ENCODE assay signal across 11 mouse cellular contexts in the genomic region with DNA sequence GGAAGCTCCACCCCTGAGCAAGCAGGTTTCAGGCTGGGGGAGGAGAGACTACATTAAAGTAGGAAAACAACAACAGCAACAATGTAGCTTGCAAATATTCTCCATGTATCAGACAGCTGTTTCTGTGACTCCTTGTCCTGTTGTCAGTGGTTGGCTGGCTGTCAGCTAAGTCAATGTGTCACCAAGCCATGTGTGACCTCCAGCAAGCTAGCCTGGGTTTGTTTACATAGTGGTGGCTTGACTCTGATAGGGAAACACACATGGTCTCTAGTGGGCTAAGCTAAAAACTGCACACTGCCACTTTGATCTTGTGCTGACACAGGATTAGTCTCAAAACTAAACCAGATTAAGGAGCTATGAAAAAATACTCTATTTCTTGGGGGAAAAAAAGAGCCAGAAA.
DNase-seq lines count a peak whose midpoint lies in the region; ATAC-seq lines count a peak whose summit lies in the region.
"Had no signal": no experiment of that assay in that cellular context is flagged by ENCODE, and none has a peak within 500 bp of the region (broad histone marks: within the 10 kb centered on the region; RNA-seq: fewer than 3 reads in every experiment).

No protein-coding gene starts in this region.

- H3K27ac ChIP-seq in liver, embryonic 16.5 days (ENCODE audit: low read length) = no peak overlapping the region
- H3K27ac ChIP-seq in liver, embryonic 11.5 days (ENCODE audit: low read depth, low read length) = no peak overlapping the region
- H3K27ac ChIP-seq in intestine, embryonic 15.5 days = no peak overlapping the region
- no peak overlapping the region for H3K27ac ChIP-seq in limb, embryonic 10.5 days
- H3K27ac ChIP-seq: embryonic facial prominence, embryonic 15.5 days; heart, embryonic 15.5 days; neural tube, embryonic 13.5 days had no signal

- H3K4me2 ChIP-seq in liver, embryonic 16.5 days (ENCODE audit: low read depth, low read length) = no peak overlapping the region
- no peak overlapping the region for H3K4me2 ChIP-seq in liver, embryonic 11.5 days
- no peak overlapping the region; the same call in 1 of the 2 replicates for H3K4me2 ChIP-seq in intestine, embryonic 15.5 days (replicated peaks)
- H3K4me2 ChIP-seq: embryonic facial prominence, embryonic 15.5 days; heart, embryonic 15.5 days; neural tube, embryonic 13.5 days had no signal

- H3K27me3 ChIP-seq in liver, embryonic 16.5 days (ENCODE audit: control insufficient read depth, insufficient read depth, low read depth, low read length) = no peaks in the 10 kb centered on the region
- no peaks in the 10 kb centered on the region for H3K27me3 ChIP-seq in liver, embryonic 11.5 days (replicated peaks; ENCODE audit: control insufficient read depth, insufficient read depth, low read length)
- no peaks in the 10 kb centered on the region for H3K27me3 ChIP-seq in intestine, embryonic 15.5 days (replicated peaks)
- no peaks in the 10 kb centered on the region for H3K27me3 ChIP-seq in limb, embryonic 10.5 days (ENCODE audit: low read depth, poor library complexity, severe bottlenecking)
- H3K27me3 ChIP-seq: embryonic facial prominence, embryonic 15.5 days; heart, embryonic 15.5 days; neural tube, embryonic 13.5 days had no signal

- no peaks in the 10 kb centered on the region for H3K9me3 ChIP-seq in liver, embryonic 16.5 days (replicated peaks; ENCODE audit: control insufficient read depth, low read length)
- H3K9me3 ChIP-seq in liver, embryonic 11.5 days (ENCODE audit: control insufficient read depth, low read length) = no peaks in the 10 kb centered on the region
- H3K9me3 ChIP-seq in intestine, embryonic 15.5 days = no peaks in the 10 kb centered on the region
- no peaks in the 10 kb centered on the region for H3K9me3 ChIP-seq in limb, embryonic 10.5 days (replicated peaks)
- H3K9me3 ChIP-seq: embryonic facial prominence, embryonic 15.5 days; heart, embryonic 15.5 days; neural tube, embryonic 13.5 days had no signal

- no peak overlapping the region for H3K4me3 ChIP-seq in liver, embryonic 16.5 days (ENCODE audit: low read depth, low read length)
- H3K4me3 ChIP-seq in liver, embryonic 11.5 days (ENCODE audit: low read depth, low read length) = no peak overlapping the region
- no peak overlapping the region for H3K4me3 ChIP-seq in intestine, embryonic 15.5 days (replicated peaks)
- no peak overlapping the region for H3K4me3 ChIP-seq in limb, embryonic 10.5 days
- H3K4me3 ChIP-seq: embryonic facial prominence, embryonic 15.5 days; heart, embryonic 15.5 days; neural tube, embryonic 13.5 days had no signal

- H3K36me3 ChIP-seq in liver, embryonic 16.5 days (ENCODE audit: control insufficient read depth, insufficient read depth) = no peaks in the 10 kb centered on the region
- no peaks in the 10 kb centered on the region for H3K36me3 ChIP-seq in liver, embryonic 11.5 days (ENCODE audit: control insufficient read depth, insufficient read depth, low read length)
- H3K36me3 ChIP-seq in intestine, embryonic 15.5 days = no peaks in the 10 kb centered on the region
- no peaks in the 10 kb centered on the region for H3K36me3 ChIP-seq in limb, embryonic 10.5 days
- H3K36me3 ChIP-seq: embryonic facial prominence, embryonic 15.5 days; heart, embryonic 15.5 days; neural tube, embryonic 13.5 days had no signal

- no peak for DNase-seq in liver, embryonic 11.5 days (ENCODE audit: low spot score)
- DNase-seq in lung, adult 18-20 months = peak; percentile 7 to 24
- DNase-seq in yolk sac, embryonic 10.5 days (ENCODE audit: low spot score) = peak; percentile 51
- no peak for DNase-seq in left cerebral cortex, adult 18-20 months (ENCODE audit: low spot score in 2 of 2)
- no peak for DNase-seq in limb, embryonic 10.5 days (ENCODE audit: low spot score)
- DNase-seq: left cerebral cortex, postnatal 4 days had no signal

- H3K4me1 ChIP-seq in liver, embryonic 16.5 days (ENCODE audit: control insufficient read depth, low read depth, low read length) = no peaks in the 10 kb centered on the region
- H3K4me1 ChIP-seq in liver, embryonic 11.5 days (replicated peaks; ENCODE audit: control insufficient read depth, insufficient read depth, low read length) = no peaks in the 10 kb centered on the region
- no peaks in the 10 kb centered on the region for H3K4me1 ChIP-seq in intestine, embryonic 15.5 days (replicated peaks)
- no peaks in the 10 kb centered on the region for H3K4me1 ChIP-seq in limb, embryonic 10.5 days
- H3K4me1 ChIP-seq: embryonic facial prominence, embryonic 15.5 days; heart, embryonic 15.5 days; neural tube, embryonic 13.5 days had no signal

- H3K9ac ChIP-seq in liver, embryonic 16.5 days (ENCODE audit: low read depth, low read length) = no peak overlapping the region
- H3K9ac ChIP-seq in liver, embryonic 11.5 days (ENCODE audit: low read depth, low read length) = no peak overlapping the region
- no peak overlapping the region for H3K9ac ChIP-seq in intestine, embryonic 15.5 days
- H3K9ac ChIP-seq: embryonic facial prominence, embryonic 15.5 days; heart, embryonic 15.5 days; neural tube, embryonic 13.5 days had no signal

- 0 out of 2 replicates have a peak, but pooled peaks have one; percentile 7 for ATAC-seq in liver, embryonic 16.5 days (ENCODE audit: low read depth)
- no peak for ATAC-seq in liver, embryonic 11.5 days (replicated peaks; ENCODE audit: low FRiP score)
- peak; percentile 87 for ATAC-seq in intestine, embryonic 15.5 days

Comparison
In these comparisons a context has a peak if more than half of its experiments do, and no peak if none do; other contexts are left out.
1. DNase-seq: peak in lung, adult 18-20 months (2 of 2) and yolk sac, embryonic 10.5 days (single experiment); none in liver, embryonic 11.5 days (single experiment), left cerebral cortex, adult 18-20 months (0 of 2) and limb, embryonic 10.5 days (single experiment).